Mouse (Mus musculus) limb, embryonic 14.5 days (tissue): ENCODE data around the gene Tle6. TPM values are rescaled to one million over a fixed set of nuclear protein-coding genes. Genes with fewer than 3 reads are reported as not detected.

Source experiments
- ATAC-seq: fragments of 200-750 bp; cut with Nextera tagmentation; 2 replicates; pipeline ENCODE4 v1.8.0; 2017; ENCODE audit warnings: low read depth, moderate number of reproducible peaks, moderate TSS enrichment; ENCODE audit not compliant: low FRiP score
- DNase-seq: peaks from one replicate; pipeline ENCODE4 v3.0.0-alpha.2; 2015; ENCODE audit warnings: low spot score
- H3K27ac ChIP-seq: fragments of 300-500 bp; sonication (generic); replicated peaks from 2 replicates; pipeline ENCODE4 v1.5.1; 2014; ENCODE audit warnings: low read depth, mild to moderate bottlenecking, low read length, moderate library complexity, mixed read lengths
- H3K27me3 ChIP-seq: fragments of 300-500 bp; sonication (generic); 2 replicates; pipeline ENCODE4 v1.6.1; 2014; ENCODE audit warnings: low read length, mixed read lengths; ENCODE audit not compliant: control insufficient read depth, insufficient read depth
- H3K36me3 ChIP-seq: fragments of 300-500 bp; sonication (generic); 2 replicates; pipeline ENCODE4 v1.6.1; 2014; ENCODE audit warnings: mild to moderate bottlenecking, low read length, moderate library complexity, mixed read lengths; ENCODE audit not compliant: control insufficient read depth, insufficient read depth
- H3K4me1 ChIP-seq: fragments of 300-500 bp; sonication (generic); 2 replicates; pipeline ENCODE4 v1.6.1; 2014; ENCODE audit warnings: antibody characterized with exemption, low read length, mixed read lengths; ENCODE audit not compliant: control insufficient read depth, insufficient read depth
- H3K4me2 ChIP-seq: fragments of 300-500 bp; sonication (generic); replicated peaks from 2 replicates; pipeline ENCODE4 v1.6.1; 2014; ENCODE audit warnings: low read depth, mild to moderate bottlenecking, low read length, moderate library complexity; ENCODE audit not compliant: severe bottlenecking
- H3K4me3 ChIP-seq: fragments of 300-500 bp; sonication (generic); replicated peaks from 2 replicates; pipeline ENCODE4 v1.5.1; 2014; ENCODE audit warnings: low read length
- H3K9ac ChIP-seq: fragments of 300-500 bp; sonication (generic); 2 replicates; pipeline ENCODE4 v1.6.1; 2014; ENCODE audit warnings: mild to moderate bottlenecking, low read depth, low read length, moderate library complexity; ENCODE audit not compliant: severe bottlenecking
- H3K9me3 ChIP-seq: fragments of 300-500 bp; sonication (generic); 2 replicates; pipeline ENCODE4 v1.6.1; 2016; ENCODE audit warnings: low read length; ENCODE audit not compliant: control insufficient read depth
- POLR2A ChIP-seq: fragments of 200-500 bp; IDR thresholded peaks from 2 replicates; pipeline ENCODE4 v1.8.0; 2012; ENCODE audit warnings: inconsistent platforms, mild to moderate bottlenecking, moderate library complexity, borderline replicate concordance; ENCODE audit not compliant: insufficient read depth, insufficient read length; ENCODE audit errors: extremely low read depth
- WGBS: fragments of 180-500 bp; shearing (Covaris S2); extraction: QIAGEN DNeasy Blood & Tissue Kit; methylation state at CpG from one replicate; pipeline ENCODE4 v1.1.7; 2014; 5-methylcytosine and 5-hydroxymethylcytosine counted together
- polyA plus RNA-seq, 2 experiments: library from polyadenylated mRNA; depleted of rRNA in 1 of 2; stranded (reverse) in 1 of 2; unstranded in 1 of 2; fragments of >200 nt; fragmentation: Nextera tagmentation in 1 of 2; extraction: Ambion mirVana in 1 of 2; gene quantifications; 2 replicates each; pipeline versions ENCODE4 v1.2.1 to v1.2.3; 2012 to 2014

Tle6 gene
- polyA plus RNA-seq, 2 experiments = 9.2 to 24.2 TPM

GRCm38 (mm10) chr10:81615486-81615885 is 14.6 kb upstream of the Tle6 start:
- ATAC-seq (peak; percentile 75), DNase-seq (peak; percentile 66)
- Histone ChIP-seq H3K4me1 (peaks cover 12% of the 10 kb centered on the region), H3K4me2 (no peak overlapping the region), H3K36me3 (no peaks in the 10 kb centered on the region), H3K27me3 (no peaks in the 10 kb centered on the region), H3K4me3 (no peak overlapping the region), H3K9ac (no peak overlapping the region), H3K27ac (peak overlapping the region; percentile 40; the same call in 1 of the 2 replicates), H3K9me3 (no peaks in the 10 kb centered on the region)
- TF ChIP-seq POLR2A = no peak
- WGBS = 19% methylated on average over 6 of the region's 6 CpGs

GRCm38 (mm10) chr10:81612779-81613178 is 11.9 kb upstream of the Tle6 start:
- H3K9ac ChIP-seq = no peak overlapping the region

GRCm38 (mm10) chr10:81608308-81608707 is 7.4 kb upstream of the Tle6 start:
- peaks cover 14% of the 10 kb centered on the region for H3K4me1 ChIP-seq
- ATAC-seq (no peak), DNase-seq (no peak)
- H3K27ac ChIP-seq = no peak overlapping the region
- TF ChIP-seq POLR2A = no peak
- no peak overlapping the region for H3K4me2 ChIP-seq
- H3K9ac ChIP-seq = no peak overlapping the region
- no peaks in the 10 kb centered on the region for H3K27me3 ChIP-seq
- no peak overlapping the region for H3K4me3 ChIP-seq
- H3K36me3 ChIP-seq = no peaks in the 10 kb centered on the region
- H3K9me3 ChIP-seq = no peaks in the 10 kb centered on the region
- WGBS = 88% methylated on average over 1 of the region's 1 CpGs

More at GRCm38 (mm10) chr10:81612779-81613178, 11.9 kb upstream of the Tle6 start:
- Histone ChIP-seq H3K27ac (no peak overlapping the region), H3K4me1 (peaks cover 12% of the 10 kb centered on the region), H3K4me3 (no peak overlapping the region), H3K36me3 (no peaks in the 10 kb centered on the region), H3K4me2 (no peak overlapping the region), H3K27me3 (no peaks in the 10 kb centered on the region), H3K9me3 (no peaks in the 10 kb centered on the region)
- WGBS = 63% methylated on average over 3 of the region's 3 CpGs
- no peak for DNase-seq
- no peak for ATAC-seq
- no peak for TF ChIP-seq POLR2A

GRCm38 (mm10) chr10:81605974-81606751 is 5.3 kb upstream of the Tle6 start, which contains the start of gene BC025920:
Gene BC025920, plus strand, starts transcription at chr10:81606270.
- Histone ChIP-seq H3K4me1 (peaks cover 23% of the 10 kb centered on the region), H3K4me3 (peak within 1 kb of the TSS; percentile 62), H3K27ac (peak within 1 kb of the TSS; percentile 91), H3K9ac (peak within 1 kb of the TSS; percentile 60), H3K4me2 (peak within 1 kb of the TSS; percentile 97), H3K36me3 (no peaks in the 10 kb centered on the region), H3K27me3 (no peaks in the 10 kb centered on the region), H3K9me3 (no peaks in the 10 kb centered on the region)
- ATAC-seq (peak; percentile 88), DNase-seq (peak; percentile 98)
- WGBS = under 1% methylated on average over 39 of the region's 39 CpGs
- no peak for TF ChIP-seq POLR2A

- Histone ChIP-seq H3K4me1 (peaks cover 27% of the 10 kb centered on the region), H3K27me3 (no peaks in the 10 kb centered on the region), H3K36me3 (no peaks in the 10 kb centered on the region), H3K9me3 (no peaks in the 10 kb centered on the region), H3K9ac (0 out of 2 replicates have a peak overlapping the region, but pooled peaks have one; percentile 17), H3K4me2 (peak overlapping the region; percentile 97), H3K27ac (peak overlapping the region; percentile 77), H3K4me3 (peak overlapping the region; percentile 62)
- ATAC-seq (no peak; the same call in 1 of the 2 replicates), DNase-seq (peak; percentile 31)
- 3% methylated on average over 14 of the region's 14 CpGs for WGBS
- TF ChIP-seq POLR2A = no peak
Measured at GRCm38 (mm10) chr10:81605666-81605973, 4.7 kb upstream of the Tle6 start.
